32 mouse cellular contexts compared by ENCODE assay signal in the genomic region with DNA sequence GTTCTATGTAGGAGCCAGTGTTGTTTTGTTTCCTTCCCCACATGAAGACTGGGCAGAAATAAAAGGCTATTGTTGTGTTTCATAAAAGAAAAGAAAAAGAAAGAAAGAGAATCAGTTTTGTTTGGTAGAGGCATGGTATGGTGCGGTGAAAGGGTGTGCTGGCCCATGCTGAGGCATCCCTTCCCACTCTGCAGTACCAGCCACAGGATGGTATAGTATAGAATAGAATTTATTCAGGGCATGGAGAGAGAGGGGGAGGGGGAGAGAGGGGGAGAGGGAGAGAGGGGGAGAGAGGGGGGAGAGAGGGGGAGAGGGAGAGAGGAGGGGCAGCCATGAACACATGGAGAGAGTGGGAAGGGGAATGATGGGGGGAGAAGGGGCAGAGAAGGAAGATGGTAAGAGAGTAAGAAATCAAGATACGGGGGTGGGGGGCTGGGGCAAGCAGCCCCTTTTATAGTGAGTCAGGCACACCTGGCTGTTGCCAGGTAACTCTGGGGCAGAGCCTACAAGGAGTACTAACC.
A peak's percentile ranks its signal among the peaks of the same experiment; 100 is the strongest.
DNase-seq lines count a peak whose midpoint lies in the region; ATAC-seq lines count a peak whose summit lies in the region.
"Had no signal": no experiment of that assay in that cellular context is flagged by ENCODE, and none has a peak within 500 bp of the region (broad histone marks: within the 10 kb centered on the region; RNA-seq: fewer than 3 reads in every experiment).

No protein-coding gene starts in this region.

- H3K27me3 ChIP-seq in hindbrain, embryonic 13.5 days: no peaks in the 10 kb centered on the region
- no peaks in the 10 kb centered on the region for H3K27me3 ChIP-seq in hindbrain, embryonic 14.5 days (ENCODE audit: control insufficient read depth, insufficient read depth, low read length)
- no peaks in the 10 kb centered on the region for H3K27me3 ChIP-seq in neural tube, embryonic 13.5 days
- no peaks in the 10 kb centered on the region for H3K27me3 ChIP-seq in neural tube, embryonic 15.5 days (replicated peaks)
- H3K27me3 ChIP-seq in forebrain, embryonic 15.5 days: no peaks in the 10 kb centered on the region
- H3K27me3 ChIP-seq in heart, embryonic 11.5 days (ENCODE audit: control insufficient read depth, insufficient read depth, low read length): no peaks in the 10 kb centered on the region
- H3K27me3 ChIP-seq: heart, embryonic 12.5 days; kidney, embryonic 15.5 days; liver, embryonic 12.5 days had no signal

- no peak overlapping the region for H3K9ac ChIP-seq in hindbrain, embryonic 13.5 days
- no peak overlapping the region for H3K9ac ChIP-seq in hindbrain, embryonic 14.5 days
- no peak overlapping the region for H3K9ac ChIP-seq in neural tube, embryonic 13.5 days
- no peak overlapping the region for H3K9ac ChIP-seq in neural tube, embryonic 15.5 days (replicated peaks)
- no peak overlapping the region for H3K9ac ChIP-seq in forebrain, embryonic 15.5 days (replicated peaks)
- H3K9ac ChIP-seq in heart, embryonic 11.5 days (ENCODE audit: low read depth, low read length): no peak overlapping the region
- H3K9ac ChIP-seq: heart, embryonic 12.5 days; kidney, embryonic 15.5 days; liver, embryonic 12.5 days; liver, postnatal 0 days had no signal

- H3K4me1 ChIP-seq in hindbrain, embryonic 13.5 days (replicated peaks): no peaks in the 10 kb centered on the region; the same call in 1 of the 2 replicates
- H3K4me1 ChIP-seq in hindbrain, embryonic 14.5 days (replicated peaks; ENCODE audit: control insufficient read depth, insufficient read depth, low read length): no peaks in the 10 kb centered on the region
- H3K4me1 ChIP-seq in neural tube, embryonic 13.5 days (replicated peaks): no peaks in the 10 kb centered on the region
- H3K4me1 ChIP-seq in neural tube, embryonic 15.5 days: no peaks in the 10 kb centered on the region
- peaks cover 12% of the 10 kb centered on the region for H3K4me1 ChIP-seq in forebrain, embryonic 15.5 days
- H3K4me1 ChIP-seq in heart, embryonic 11.5 days (ENCODE audit: control insufficient read depth, insufficient read depth, low read length): no peaks in the 10 kb centered on the region
- H3K4me1 ChIP-seq: heart, embryonic 12.5 days; kidney, embryonic 15.5 days; liver, embryonic 12.5 days had no signal

- no peak overlapping the region for H3K4me3 ChIP-seq in hindbrain, embryonic 13.5 days
- no peak overlapping the region for H3K4me3 ChIP-seq in hindbrain, embryonic 14.5 days (replicated peaks; ENCODE audit: low read length)
- no peak overlapping the region for H3K4me3 ChIP-seq in neural tube, embryonic 13.5 days
- no peak overlapping the region for H3K4me3 ChIP-seq in neural tube, embryonic 15.5 days (replicated peaks)
- no peak overlapping the region for H3K4me3 ChIP-seq in forebrain, embryonic 15.5 days
- no peak overlapping the region for H3K4me3 ChIP-seq in heart, embryonic 11.5 days (ENCODE audit: low read depth, low read length)
- H3K4me3 ChIP-seq: gastrocnemius, adult 2 months; heart, embryonic 12.5 days; kidney, embryonic 15.5 days; layer of hippocampus, adult 2 months; liver, embryonic 12.5 days; myocyte had no signal

- no peak overlapping the region for H3K4me2 ChIP-seq in hindbrain, embryonic 13.5 days
- H3K4me2 ChIP-seq in hindbrain, embryonic 14.5 days (replicated peaks): no peak overlapping the region
- no peak overlapping the region for H3K4me2 ChIP-seq in neural tube, embryonic 13.5 days
- no peak overlapping the region for H3K4me2 ChIP-seq in neural tube, embryonic 15.5 days
- no peak overlapping the region for H3K4me2 ChIP-seq in forebrain, embryonic 15.5 days (replicated peaks)
- no peak overlapping the region for H3K4me2 ChIP-seq in heart, embryonic 11.5 days
- H3K4me2 ChIP-seq: heart, embryonic 12.5 days; kidney, embryonic 15.5 days; liver, embryonic 12.5 days had no signal

- peak; percentile 68 for ATAC-seq in hindbrain, embryonic 13.5 days (ENCODE audit: low FRiP score)
- ATAC-seq in hindbrain, embryonic 14.5 days (ENCODE audit: low FRiP score): no peak
- ATAC-seq in neural tube, embryonic 13.5 days (ENCODE audit: low read depth): 0 out of 2 replicates have a peak, but pooled peaks have one; percentile 47
- ATAC-seq in neural tube, embryonic 15.5 days (ENCODE audit: low FRiP score): no peak
- ATAC-seq in forebrain, embryonic 15.5 days (replicated peaks): peak; percentile 84
- ATAC-seq in heart, embryonic 11.5 days (replicated peaks; ENCODE audit: insufficient number of reproducible peaks, low FRiP score, low TSS enrichment): no peak
- ATAC-seq in inflammation-experienced regulatory T-cells, adult 6 months: no peak
- ATAC-seq: activated CD4-positive, CD25-positive, alpha-beta regulatory T cell, adult 4 months; liver, embryonic 12.5 days; liver, postnatal 0 days had no signal

- no peak overlapping the region for H3K27ac ChIP-seq in hindbrain, embryonic 13.5 days
- no peak overlapping the region for H3K27ac ChIP-seq in hindbrain, embryonic 14.5 days
- H3K27ac ChIP-seq in neural tube, embryonic 13.5 days (replicated peaks): no peak overlapping the region
- no peak overlapping the region for H3K27ac ChIP-seq in neural tube, embryonic 15.5 days (replicated peaks)
- peak overlapping the region; percentile 32 for H3K27ac ChIP-seq in forebrain, embryonic 15.5 days (replicated peaks)
- H3K27ac ChIP-seq in heart, embryonic 11.5 days (ENCODE audit: low read depth, low read length): no peak overlapping the region
- H3K27ac ChIP-seq: gastrocnemius, adult 2 months; kidney, embryonic 15.5 days; layer of hippocampus, adult 2 months; liver, embryonic 12.5 days had no signal

- H3K36me3 ChIP-seq in hindbrain, embryonic 13.5 days: peaks cover 9% of the 10 kb centered on the region
- peaks cover 7% of the 10 kb centered on the region; the same call in 1 of the 2 replicates for H3K36me3 ChIP-seq in hindbrain, embryonic 14.5 days (replicated peaks; ENCODE audit: control insufficient read depth, insufficient read depth)
- peaks cover 10% of the 10 kb centered on the region for H3K36me3 ChIP-seq in neural tube, embryonic 13.5 days
- H3K36me3 ChIP-seq in neural tube, embryonic 15.5 days: peaks cover 8% of the 10 kb centered on the region; the same call in 1 of the 2 replicates
- peaks cover 4% of the 10 kb centered on the region for H3K36me3 ChIP-seq in forebrain, embryonic 15.5 days
- no peaks in the 10 kb centered on the region; the same call in 1 of the 2 replicates for H3K36me3 ChIP-seq in heart, embryonic 11.5 days (ENCODE audit: control insufficient read depth, insufficient read depth, low read length)
- H3K36me3 ChIP-seq: kidney, embryonic 15.5 days; liver, embryonic 12.5 days had no signal

- H3K9me3 ChIP-seq in hindbrain, embryonic 13.5 days: no peaks in the 10 kb centered on the region
- no peaks in the 10 kb centered on the region for H3K9me3 ChIP-seq in hindbrain, embryonic 14.5 days (ENCODE audit: control insufficient read depth, low read length)
- H3K9me3 ChIP-seq in neural tube, embryonic 13.5 days: no peaks in the 10 kb centered on the region
- H3K9me3 ChIP-seq in neural tube, embryonic 15.5 days (replicated peaks): no peaks in the 10 kb centered on the region
- H3K9me3 ChIP-seq in forebrain, embryonic 15.5 days: no peaks in the 10 kb centered on the region
- no peaks in the 10 kb centered on the region for H3K9me3 ChIP-seq in heart, embryonic 11.5 days (replicated peaks; ENCODE audit: control insufficient read depth, low read length)
- H3K9me3 ChIP-seq: heart, embryonic 12.5 days; kidney, embryonic 15.5 days; liver, embryonic 12.5 days had no signal

- no peak for DNase-seq in hindbrain, embryonic 14.5 days (ENCODE audit: low spot score)
- DNase-seq: adrenal gland, adult 2 months; adrenal gland, postnatal 36 days; B cell, adult 2 months; cerebellum, adult 2 months; cerebellum, postnatal 14 days; gastrocnemius, adult 2 months; gastrocnemius, postnatal 36 days; heart, adult 18-20 months; heart, postnatal 4 days; kidney, adult 18-20 months; kidney, postnatal 25 days; left cerebral cortex, postnatal 4 days; liver, postnatal 0 days; lung, postnatal 36 days; midbrain, embryonic 14.5 days; right cerebral cortex, postnatal 25 days; spleen, adult 18-20 months; thymus, adult 18-20 months; thymus, postnatal 25 days had no signal

- 36% methylated on average over 2 of the region's 2 CpGs for WGBS in hindbrain, embryonic 13.5 days
- 32% methylated on average over 2 of the region's 2 CpGs for WGBS in hindbrain, embryonic 14.5 days
- 42% methylated on average over 2 of the region's 2 CpGs for WGBS in neural tube, embryonic 13.5 days
- WGBS in neural tube, embryonic 15.5 days: 44% methylated on average over 2 of the region's 2 CpGs
- WGBS in forebrain, embryonic 15.5 days: 35% methylated on average over 2 of the region's 2 CpGs
- WGBS in heart, embryonic 11.5 days (ENCODE audit: insufficient replicate concordance): 93% methylated on average over 2 of the region's 2 CpGs

Comparison
In these comparisons a context has a peak if more than half of its experiments do, and no peak if none do; other contexts are left out.
1. ATAC-seq: peak in hindbrain, embryonic 13.5 days (single experiment), neural tube, embryonic 13.5 days (single experiment) and forebrain, embryonic 15.5 days (single experiment); none in hindbrain, embryonic 14.5 days (single experiment), neural tube, embryonic 15.5 days (single experiment), heart, embryonic 11.5 days (single experiment) and inflammation-experienced regulatory T-cells, adult 6 months (single experiment).